Mouse (Mus musculus) hindbrain, embryonic 15.5 days (tissue): ENCODE data around the gene Rsph1. TPM values are rescaled to one million over a fixed set of nuclear protein-coding genes. Genes with fewer than 3 reads are reported as not detected.

Experiments
- ATAC-seq: fragments of 200-750 bp; cut with Nextera tagmentation; 2 replicates; pipeline ENCODE4 v1.8.0; 2017; ENCODE audit warnings: low read depth, moderate number of reproducible peaks, moderate TSS enrichment; ENCODE audit not compliant: low FRiP score
- H3K27ac ChIP-seq: fragments of 300-500 bp; sonication (generic); replicated peaks from 2 replicates; pipeline ENCODE4 v1.5.1; 2015; ENCODE audit warnings: mild to moderate bottlenecking, inconsistent platforms
- H3K27me3 ChIP-seq: fragments of 300-500 bp; sonication (generic); 2 replicates; pipeline ENCODE4 v1.6.1; 2015; ENCODE audit warnings: control low read depth, inconsistent platforms
- H3K36me3 ChIP-seq: fragments of 300-500 bp; sonication (generic); 2 replicates; pipeline ENCODE4 v1.6.1; 2015; ENCODE audit warnings: control low read depth, inconsistent platforms
- H3K4me1 ChIP-seq: fragments of 300-500 bp; sonication (generic); replicated peaks from 2 replicates; pipeline ENCODE4 v1.6.1; 2015; ENCODE audit warnings: control low read depth, inconsistent platforms
- H3K4me2 ChIP-seq: fragments of 300-500 bp; sonication (generic); 2 replicates; pipeline ENCODE4 v1.6.1; 2015; ENCODE audit warnings: moderate library complexity, mild to moderate bottlenecking, inconsistent platforms
- H3K4me3 ChIP-seq: fragments of 300-500 bp; sonication (generic); 2 replicates; pipeline ENCODE4 v1.5.1; 2015; ENCODE audit warnings: mild to moderate bottlenecking, inconsistent platforms
- H3K9ac ChIP-seq: fragments of 300-500 bp; sonication (generic); 2 replicates; pipeline ENCODE4 v1.6.1; 2015; ENCODE audit warnings: inconsistent platforms
- H3K9me3 ChIP-seq: fragments of 300-500 bp; sonication (generic); 2 replicates; pipeline ENCODE4 v1.6.1; 2016; ENCODE audit warnings: control low read depth, inconsistent platforms
- WGBS: fragments of 180-500 bp; shearing (Covaris S2); methylation state at CpG from one replicate; pipeline ENCODE4 v1.1.7; 2015; 5-methylcytosine and 5-hydroxymethylcytosine counted together
- polyA plus RNA-seq: library from polyadenylated mRNA; unstranded; fragments of >200 nt; fragmentation: Nextera tagmentation; extraction: Ambion mirVana; gene quantifications from 2 replicates; pipeline ENCODE4 v1.2.1, GENCODE M21; 2015

Rsph1 gene
- polyA plus RNA-seq, 1 experiment from 2014 or later: 7.5 TPM

- H3K4me1 ChIP-seq: peaks cover 10% of the 10 kb centered on the region
- WGBS: 74% methylated on average over 6 of the region's 6 CpGs
- no peaks in the 10 kb centered on the region for H3K9me3 ChIP-seq
- no peak overlapping the region for H3K4me3 ChIP-seq
- H3K9ac ChIP-seq: no peak overlapping the region
- H3K27me3 ChIP-seq: 0 out of 2 replicates have a peak, but pooled peaks cover 2% of the 10 kb centered on the region
- no peak overlapping the region for H3K27ac ChIP-seq
- H3K4me2 ChIP-seq: no peak overlapping the region
- no peaks in the 10 kb centered on the region for H3K36me3 ChIP-seq
- ATAC-seq: no peak
Observed at GRCm38 (mm10) chr17:31315993-31316392, 38.8 kb upstream of the Rsph1 start.

GRCm38 (mm10) chr17:31315046-31315792 is 38.0 kb upstream of the Rsph1 start:
- Histone ChIP-seq H3K9ac (no peak overlapping the region), H3K4me2 (no peak overlapping the region), H3K4me3 (no peak overlapping the region), H3K36me3 (no peaks in the 10 kb centered on the region), H3K27ac (peak overlapping the region; percentile 22), H3K27me3 (0 out of 2 replicates have a peak, but pooled peaks cover 2% of the 10 kb centered on the region), H3K9me3 (no peaks in the 10 kb centered on the region), H3K4me1 (peaks cover 10% of the 10 kb centered on the region)
- peak; percentile 71; the same call in 1 of the 2 replicates for ATAC-seq
- 19% methylated on average over 13 of the region's 13 CpGs for WGBS

GRCm38 (mm10) chr17:31312648-31313047 is 35.5 kb upstream of the Rsph1 start:
- peaks cover 19% of the 10 kb centered on the region for H3K4me1 ChIP-seq
- H3K4me2 ChIP-seq: no peak overlapping the region
- no peaks in the 10 kb centered on the region for H3K36me3 ChIP-seq
- WGBS: 58% methylated on average over 10 of the region's 10 CpGs
- H3K27me3 ChIP-seq: no peaks in the 10 kb centered on the region
- H3K4me3 ChIP-seq: no peak overlapping the region
- no peak for ATAC-seq
- H3K9me3 ChIP-seq: no peaks in the 10 kb centered on the region
- no peak overlapping the region for H3K27ac ChIP-seq
- H3K9ac ChIP-seq: no peak overlapping the region

- 86% methylated on average over 9 of the region's 9 CpGs for WGBS
- ATAC-seq: no peak
- no peaks in the 10 kb centered on the region for H3K36me3 ChIP-seq
- H3K4me2 ChIP-seq: no peak overlapping the region
- H3K27ac ChIP-seq: no peak overlapping the region
- H3K4me1 ChIP-seq: peaks cover 19% of the 10 kb centered on the region
- no peaks in the 10 kb centered on the region for H3K9me3 ChIP-seq
- H3K4me3 ChIP-seq: no peak overlapping the region
- H3K9ac ChIP-seq: no peak overlapping the region
- no peaks in the 10 kb centered on the region for H3K27me3 ChIP-seq
Observed at GRCm38 (mm10) chr17:31311047-31311446, 33.9 kb upstream of the Rsph1 start.

GRCm38 (mm10) chr17:31309281-31309793 is 32.2 kb upstream of the Rsph1 start:
- ATAC-seq: peak; percentile 81
- Histone ChIP-seq H3K4me3 (no peak overlapping the region), H3K27ac (peak overlapping the region; percentile 40; the same call in 1 of the 2 replicates), H3K27me3 (no peaks in the 10 kb centered on the region), H3K9ac (no peak overlapping the region), H3K4me2 (no peak overlapping the region), H3K36me3 (no peaks in the 10 kb centered on the region), H3K4me1 (peaks cover 9% of the 10 kb centered on the region; the same call in 1 of the 2 replicates), H3K9me3 (no peaks in the 10 kb centered on the region)
- 15% methylated on average over 6 of the region's 6 CpGs for WGBS

GRCm38 (mm10) chr17:31308291-31308816 is 31.2 kb upstream of the Rsph1 start:
- Histone ChIP-seq H3K27ac (no peak overlapping the region), H3K27me3 (no peaks in the 10 kb centered on the region), H3K36me3 (no peaks in the 10 kb centered on the region), H3K4me2 (no peak overlapping the region), H3K9me3 (no peaks in the 10 kb centered on the region), H3K4me1 (peaks cover 9% of the 10 kb centered on the region; the same call in 1 of the 2 replicates), H3K4me3 (no peak overlapping the region), H3K9ac (no peak overlapping the region)
- WGBS: 92% methylated on average over 7 of the region's 7 CpGs
- ATAC-seq: no peak

- whole genome bisulfite sequencing: 75% methylated on average over 3 of the region's 3 CpGs
Observed at GRCm38 (mm10) chr17:31307756-31308155, 30.6 kb upstream of the Rsph1 start.

GRCm38 (mm10) chr17:31305776-31306120 is 28.6 kb upstream of the Rsph1 start:
- Histone ChIP-seq H3K9ac (no peak overlapping the region), H3K4me1 (peaks cover 9% of the 10 kb centered on the region; the same call in 1 of the 2 replicates), H3K27ac (no peak overlapping the region), H3K27me3 (no peaks in the 10 kb centered on the region), H3K36me3 (no peaks in the 10 kb centered on the region), H3K9me3 (no peaks in the 10 kb centered on the region), H3K4me2 (no peak overlapping the region), H3K4me3 (no peak overlapping the region)
- no peak for ATAC-seq
- WGBS: 59% methylated on average over 5 of the region's 5 CpGs

More at GRCm38 (mm10) chr17:31307756-31308155, 30.6 kb upstream of the Rsph1 start:
- Histone ChIP-seq H3K9ac (no peak overlapping the region), H3K36me3 (no peaks in the 10 kb centered on the region), H3K4me2 (no peak overlapping the region), H3K27ac (no peak overlapping the region), H3K4me1 (peaks cover 9% of the 10 kb centered on the region; the same call in 1 of the 2 replicates), H3K27me3 (no peaks in the 10 kb centered on the region), H3K9me3 (no peaks in the 10 kb centered on the region), H3K4me3 (no peak overlapping the region)
- ATAC-seq: no peak

GRCm38 (mm10) chr17:31304895-31305775 is 28.0 kb upstream of the Rsph1 start:
- H3K4me3 ChIP-seq: no peak overlapping the region
- no peak overlapping the region for H3K9ac ChIP-seq
- H3K27me3 ChIP-seq: no peaks in the 10 kb centered on the region
- H3K4me1 ChIP-seq: peaks cover 9% of the 10 kb centered on the region; the same call in 1 of the 2 replicates
- WGBS: 62% methylated on average over 12 of the region's 12 CpGs
- no peak overlapping the region for H3K27ac ChIP-seq
- H3K9me3 ChIP-seq: no peaks in the 10 kb centered on the region
- no peak overlapping the region for H3K4me2 ChIP-seq
- no peak for ATAC-seq
- H3K36me3 ChIP-seq: no peaks in the 10 kb centered on the region

GRCm38 (mm10) chr17:31303401-31303800 is 26.2 kb upstream of the Rsph1 start:
- Histone ChIP-seq H3K4me1 (no peaks in the 10 kb centered on the region), H3K4me3 (no peak overlapping the region), H3K27me3 (no peaks in the 10 kb centered on the region), H3K36me3 (no peaks in the 10 kb centered on the region), H3K9me3 (no peaks in the 10 kb centered on the region), H3K4me2 (no peak overlapping the region), H3K9ac (no peak overlapping the region), H3K27ac (no peak overlapping the region)
- no peak for ATAC-seq
- WGBS: 89% methylated on average over 4 of the region's 4 CpGs

- H3K4me1 ChIP-seq: peaks cover 22% of the 10 kb centered on the region
- no peak for ATAC-seq
- WGBS: 78% methylated on average over 3 of the region's 3 CpGs
- no peaks in the 10 kb centered on the region for H3K9me3 ChIP-seq
- H3K9ac ChIP-seq: no peak overlapping the region
- H3K27ac ChIP-seq: no peak overlapping the region
- H3K36me3 ChIP-seq: no peaks in the 10 kb centered on the region
- H3K4me3 ChIP-seq: no peak overlapping the region
- H3K4me2 ChIP-seq: no peak overlapping the region
- no peaks in the 10 kb centered on the region for H3K27me3 ChIP-seq
Observed at GRCm38 (mm10) chr17:31300736-31301135, 23.6 kb upstream of the Rsph1 start.

- peaks cover 30% of the 10 kb centered on the region for H3K4me1 ChIP-seq
- ATAC-seq: no peak
- H3K9ac ChIP-seq: no peak overlapping the region
- H3K9me3 ChIP-seq: no peaks in the 10 kb centered on the region
- H3K27me3 ChIP-seq: no peaks in the 10 kb centered on the region
- no peak overlapping the region for H3K4me3 ChIP-seq
- H3K36me3 ChIP-seq: no peaks in the 10 kb centered on the region
- H3K4me2 ChIP-seq: no peak overlapping the region
- no peak overlapping the region for H3K27ac ChIP-seq
- WGBS: 85% methylated on average over 4 of the region's 4 CpGs
Observed at GRCm38 (mm10) chr17:31299981-31300380, 22.8 kb upstream of the Rsph1 start.
